Mouse (Mus musculus): Measurements from ENCODE around the gene Bcas3. TPM values are rescaled to one million over a fixed set of nuclear protein-coding genes. Genes with fewer than 3 reads are reported as not detected.

Gene Bcas3
- polyA plus RNA-seq, 1 experiment from 2014 or later: 24.8 TPM

DNA sequence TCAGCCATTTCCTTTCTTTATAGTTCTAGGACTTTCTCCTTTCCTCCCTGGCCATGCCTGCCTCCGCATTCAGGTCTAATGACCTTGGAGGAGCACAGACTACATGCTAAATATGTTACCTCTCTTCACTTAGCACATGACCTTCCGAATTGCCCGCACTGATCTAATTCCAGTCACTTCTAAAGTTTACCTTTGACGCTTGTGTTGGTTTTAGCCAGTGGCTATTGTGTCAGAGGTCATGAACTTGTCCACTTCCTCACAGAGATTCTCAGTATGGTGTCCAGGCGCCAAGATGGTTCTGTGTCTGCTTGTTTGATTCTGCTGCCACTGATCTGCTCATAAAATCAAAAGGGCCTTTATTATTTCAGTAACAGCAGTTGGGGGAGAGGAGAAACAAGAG is 338.3 kb downstream of the Bcas3 start:
- no peak overlapping the region for H3K4me2 ChIP-seq
- H3K4me3 ChIP-seq (ENCODE audit: low read depth, low read length): no peak overlapping the region
- peaks cover 12% of the 10 kb centered on the region; the same call in 1 of the 2 replicates for H3K4me1 ChIP-seq (replicated peaks; ENCODE audit: control insufficient read depth, insufficient read depth, low read length)
- 56% methylated on average over 5 of the region's 5 CpGs for WGBS
- no peak for DNase-seq (ENCODE audit: low spot score)
- H3K27ac ChIP-seq (ENCODE audit: low read depth, low read length): no peak overlapping the region
- no peaks in the 10 kb centered on the region for H3K36me3 ChIP-seq (ENCODE audit: control insufficient read depth, insufficient read depth, low read length)
- no peak for ATAC-seq (replicated peaks; ENCODE audit: low FRiP score)
- H3K27me3 ChIP-seq (replicated peaks; ENCODE audit: control insufficient read depth, insufficient read depth, low read length): no peaks in the 10 kb centered on the region
- no peak overlapping the region for H3K9ac ChIP-seq (ENCODE audit: low read depth, low read length)
- H3K9me3 ChIP-seq (ENCODE audit: control insufficient read depth, low read length): no peaks in the 10 kb centered on the region

DNA sequence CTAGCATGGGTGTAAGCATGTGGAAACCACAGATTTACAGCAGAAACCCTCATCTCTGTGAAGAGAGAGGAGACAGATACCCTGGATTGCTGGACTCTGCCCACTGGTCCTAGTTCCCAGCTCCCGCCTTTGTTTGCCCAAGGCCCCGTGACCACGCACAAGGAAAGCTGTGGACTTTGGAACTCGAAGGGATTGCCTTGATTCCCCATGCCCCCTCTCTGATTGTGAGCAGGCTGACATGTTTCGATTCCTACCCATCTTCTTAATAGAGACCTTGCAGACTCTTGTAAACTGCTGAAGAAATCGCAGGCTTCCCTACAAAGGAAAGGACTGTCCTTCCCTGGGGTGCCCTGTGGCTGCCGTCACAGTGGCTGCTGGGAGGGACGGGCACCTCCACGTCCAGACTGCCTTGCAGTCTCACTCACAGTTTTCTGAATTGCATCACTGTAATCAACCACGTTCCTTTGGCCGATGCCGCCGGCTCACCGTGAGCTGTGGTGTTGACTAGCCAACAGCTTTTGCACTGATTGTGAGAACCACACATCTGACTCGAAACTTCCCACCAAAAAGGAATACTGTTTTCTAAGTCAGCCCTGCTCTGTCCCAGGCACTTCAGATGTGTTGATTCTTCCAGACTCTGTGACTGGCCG is 342.8 kb downstream of the Bcas3 start:
- no peak overlapping the region for H3K4me3 ChIP-seq (ENCODE audit: low read depth, low read length)
- H3K9me3 ChIP-seq (ENCODE audit: control insufficient read depth, low read length): no peaks in the 10 kb centered on the region
- H3K27me3 ChIP-seq (replicated peaks; ENCODE audit: control insufficient read depth, insufficient read depth, low read length): no peaks in the 10 kb centered on the region
- peaks cover 25% of the 10 kb centered on the region for H3K4me1 ChIP-seq (replicated peaks; ENCODE audit: control insufficient read depth, insufficient read depth, low read length)
- WGBS: 70% methylated on average over 16 of the region's 16 CpGs
- H3K9ac ChIP-seq (ENCODE audit: low read depth, low read length): no peak overlapping the region
- H3K4me2 ChIP-seq: peak overlapping the region; percentile 33
- DNase-seq (ENCODE audit: low spot score) (no peak), ATAC-seq (replicated peaks; ENCODE audit: low FRiP score) (peak; percentile 36; the same call in 1 of the 2 replicates)
- no peaks in the 10 kb centered on the region for H3K36me3 ChIP-seq (ENCODE audit: control insufficient read depth, insufficient read depth, low read length)
- peak overlapping the region; percentile 46 for H3K27ac ChIP-seq (ENCODE audit: low read depth, low read length)

GRCm38 (mm10) chr11:85696491-85697398 is 343.8 kb downstream of the Bcas3 start:
- H3K27ac ChIP-seq (ENCODE audit: low read depth, low read length): no peak overlapping the region
- H3K4me1 ChIP-seq (replicated peaks; ENCODE audit: control insufficient read depth, insufficient read depth, low read length): peaks cover 25% of the 10 kb centered on the region
- 65% methylated on average over 14 of the region's 14 CpGs for WGBS
- H3K4me2 ChIP-seq: no peak overlapping the region
- ATAC-seq (replicated peaks; ENCODE audit: low FRiP score): no peak
- no peaks in the 10 kb centered on the region for H3K36me3 ChIP-seq (ENCODE audit: control insufficient read depth, insufficient read depth, low read length)
- no peaks in the 10 kb centered on the region for H3K9me3 ChIP-seq (ENCODE audit: control insufficient read depth, low read length)
- H3K27me3 ChIP-seq (replicated peaks; ENCODE audit: control insufficient read depth, insufficient read depth, low read length): no peaks in the 10 kb centered on the region
- no peak overlapping the region for H3K9ac ChIP-seq (ENCODE audit: low read depth, low read length)
- no peak for DNase-seq (ENCODE audit: low spot score)
- no peak overlapping the region for H3K4me3 ChIP-seq (ENCODE audit: low read depth, low read length)

GRCm38 (mm10) chr11:85697468-85697867 is 344.5 kb downstream of the Bcas3 start:
- no peaks in the 10 kb centered on the region for H3K36me3 ChIP-seq (ENCODE audit: control insufficient read depth, insufficient read depth, low read length)
- 66% methylated on average over 4 of the region's 4 CpGs for WGBS
- no peak overlapping the region for H3K4me3 ChIP-seq (ENCODE audit: low read depth, low read length)
- H3K27ac ChIP-seq (ENCODE audit: low read depth, low read length): no peak overlapping the region
- ATAC-seq (replicated peaks; ENCODE audit: low FRiP score) (no peak), DNase-seq (ENCODE audit: low spot score) (no peak)
- H3K9me3 ChIP-seq (ENCODE audit: control insufficient read depth, low read length): no peaks in the 10 kb centered on the region
- H3K27me3 ChIP-seq (replicated peaks; ENCODE audit: control insufficient read depth, insufficient read depth, low read length): no peaks in the 10 kb centered on the region
- H3K4me2 ChIP-seq: no peak overlapping the region
- peaks cover 25% of the 10 kb centered on the region for H3K4me1 ChIP-seq (replicated peaks; ENCODE audit: control insufficient read depth, insufficient read depth, low read length)
- no peak overlapping the region for H3K9ac ChIP-seq (ENCODE audit: low read depth, low read length)

DNA sequence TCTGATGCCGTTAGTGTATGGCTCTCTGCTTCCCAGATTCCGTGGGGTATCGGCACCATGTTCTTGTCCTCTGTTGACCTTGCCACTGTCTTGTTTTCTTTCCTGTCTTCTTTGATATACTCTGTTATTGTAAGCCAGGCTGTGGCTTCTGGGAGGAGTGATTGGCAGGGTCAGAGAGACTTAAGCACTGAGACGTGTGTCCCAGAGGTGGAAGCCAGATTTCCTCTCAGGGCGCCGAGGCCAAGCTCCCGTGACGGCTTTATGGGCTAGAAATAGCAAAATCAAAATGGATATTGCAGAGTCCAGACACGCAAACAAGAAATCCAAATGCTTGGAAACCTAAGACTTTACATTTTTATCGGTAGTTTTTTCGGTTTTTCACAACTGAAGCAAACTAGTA is 345.3 kb downstream of the Bcas3 start:
- no peaks in the 10 kb centered on the region for H3K27me3 ChIP-seq (replicated peaks; ENCODE audit: control insufficient read depth, insufficient read depth, low read length)
- peaks cover 25% of the 10 kb centered on the region for H3K4me1 ChIP-seq (replicated peaks; ENCODE audit: control insufficient read depth, insufficient read depth, low read length)
- H3K4me2 ChIP-seq: no peak overlapping the region
- no peak overlapping the region for H3K27ac ChIP-seq (ENCODE audit: low read depth, low read length)
- ATAC-seq (replicated peaks; ENCODE audit: low FRiP score) (no peak), DNase-seq (ENCODE audit: low spot score) (no peak)
- no peak overlapping the region for H3K9ac ChIP-seq (ENCODE audit: low read depth, low read length)
- no peak overlapping the region for H3K4me3 ChIP-seq (ENCODE audit: low read depth, low read length)
- 70% methylated on average over 11 of the region's 11 CpGs for WGBS
- H3K36me3 ChIP-seq (ENCODE audit: control insufficient read depth, insufficient read depth, low read length): no peaks in the 10 kb centered on the region
- no peaks in the 10 kb centered on the region for H3K9me3 ChIP-seq (ENCODE audit: control insufficient read depth, low read length)

GRCm38 (mm10) chr11:85704062-85704748 is 351.2 kb downstream of the Bcas3 start:
- Histone ChIP-seq H3K9me3 (ENCODE audit: control insufficient read depth, low read length) (no peaks in the 10 kb centered on the region), H3K36me3 (ENCODE audit: control insufficient read depth, insufficient read depth, low read length) (no peaks in the 10 kb centered on the region)
- 76% methylated on average over 4 of the region's 4 CpGs for WGBS

GRCm38 (mm10) chr11:85706630-85707029 is 353.7 kb downstream of the Bcas3 start:
- 24% methylated on average over 1 of the region's 1 CpGs for WGBS

More at GRCm38 (mm10) chr11:85704062-85704748, 351.2 kb downstream of the Bcas3 start:
- DNase-seq (ENCODE audit: low spot score) (no peak), ATAC-seq (replicated peaks; ENCODE audit: low FRiP score) (no peak)
- H3K27me3 ChIP-seq (replicated peaks; ENCODE audit: control insufficient read depth, insufficient read depth, low read length): no peaks in the 10 kb centered on the region
- no peak overlapping the region for H3K9ac ChIP-seq (ENCODE audit: low read depth, low read length)
- no peak overlapping the region for H3K4me3 ChIP-seq (ENCODE audit: low read depth, low read length)
- H3K4me1 ChIP-seq (replicated peaks; ENCODE audit: control insufficient read depth, insufficient read depth, low read length): 0 out of 2 replicates have a peak, but pooled peaks cover 2% of the 10 kb centered on the region
- H3K27ac ChIP-seq (ENCODE audit: low read depth, low read length): no peak overlapping the region
- H3K4me2 ChIP-seq: no peak overlapping the region

GRCm38 (mm10) chr11:85707496-85707895 is 354.5 kb downstream of the Bcas3 start:
- Histone ChIP-seq H3K27ac (ENCODE audit: low read depth, low read length) (no peak overlapping the region), H3K4me2 (no peak overlapping the region), H3K9ac (ENCODE audit: low read depth, low read length) (no peak overlapping the region), H3K36me3 (ENCODE audit: control insufficient read depth, insufficient read depth, low read length) (no peaks in the 10 kb centered on the region), H3K9me3 (ENCODE audit: control insufficient read depth, low read length) (no peaks in the 10 kb centered on the region), H3K27me3 (replicated peaks; ENCODE audit: control insufficient read depth, insufficient read depth, low read length) (no peaks in the 10 kb centered on the region), H3K4me1 (replicated peaks; ENCODE audit: control insufficient read depth, insufficient read depth, low read length) (no peaks in the 10 kb centered on the region), H3K4me3 (ENCODE audit: low read depth, low read length) (no peak overlapping the region)
- WGBS: 79% methylated on average over 1 of the region's 1 CpGs
- DNase-seq (ENCODE audit: low spot score): no peak
- no peak for ATAC-seq (replicated peaks; ENCODE audit: low FRiP score)

More at GRCm38 (mm10) chr11:85706630-85707029, 353.7 kb downstream of the Bcas3 start:
- DNase-seq (ENCODE audit: low spot score) (no peak), ATAC-seq (replicated peaks; ENCODE audit: low FRiP score) (no peak)
- Histone ChIP-seq H3K4me3 (ENCODE audit: low read depth, low read length) (no peak overlapping the region), H3K4me1 (replicated peaks; ENCODE audit: control insufficient read depth, insufficient read depth, low read length) (no peaks in the 10 kb centered on the region), H3K27ac (ENCODE audit: low read depth, low read length) (no peak overlapping the region), H3K9me3 (ENCODE audit: control insufficient read depth, low read length) (no peaks in the 10 kb centered on the region), H3K27me3 (replicated peaks; ENCODE audit: control insufficient read depth, insufficient read depth, low read length) (no peaks in the 10 kb centered on the region), H3K36me3 (ENCODE audit: control insufficient read depth, insufficient read depth, low read length) (no peaks in the 10 kb centered on the region), H3K4me2 (no peak overlapping the region), H3K9ac (ENCODE audit: low read depth, low read length) (no peak overlapping the region)
